Mouse (Mus musculus) liver, adult (tissue): ENCODE results near the gene Tmem115.

ENCODE experiments used
- GATA4 ChIP-seq: IDR thresholded peaks from 2 replicates; pipeline ENCODE4 v1.6.1; 2014; ENCODE audit warnings: mild to moderate bottlenecking, low read length; ENCODE audit not compliant: insufficient replicate concordance

Gene Tmem115

GRCm38 (mm10) chr9:107541474-107542351 lies 8.0 kb downstream of the Tmem115 start, which contains the start of the genes Cyb561d2 and Nprl2:
Gene Cyb561d2, minus strand, starts transcription at chr9:107542193.
Gene Nprl2, plus strand, starts transcription at chr9:107542226.
- TF ChIP-seq GATA4 = no peak

GRCm38 (mm10) chr9:107542352-107542686 lies 8.6 kb downstream of the Tmem115 start:
- no peak for TF ChIP-seq GATA4

GRCm38 (mm10) chr9:107542721-107543120 lies 9.0 kb downstream of the Tmem115 start:
- no peak for TF ChIP-seq GATA4

GRCm38 (mm10) chr9:107543299-107543698 lies 9.6 kb downstream of the Tmem115 start:
- no peak for TF ChIP-seq GATA4

GRCm38 (mm10) chr9:107544196-107544700 lies 10.5 kb downstream of the Tmem115 start:
- no peak for TF ChIP-seq GATA4

- no peak for TF ChIP-seq GATA4
Observed at GRCm38 (mm10) chr9:107544729-107545128, 11.0 kb downstream of the Tmem115 start.

GRCm38 (mm10) chr9:107545199-107545598 lies 11.5 kb downstream of the Tmem115 start:
- TF ChIP-seq GATA4 = no peak

- TF ChIP-seq GATA4 = no peak
Observed at GRCm38 (mm10) chr9:107545602-107546001, 11.9 kb downstream of the Tmem115 start.

GRCm38 (mm10) chr9:107547026-107547425 lies 13.3 kb downstream of the Tmem115 start, which contains the start of gene Zmynd10:
Gene Zmynd10, plus strand, starts transcription at chr9:107547298.
- TF ChIP-seq GATA4 = no peak

GRCm38 (mm10) chr9:107547957-107548356 lies 14.2 kb downstream of the Tmem115 start:
- TF ChIP-seq GATA4 = no peak

GRCm38 (mm10) chr9:107548820-107549219 lies 15.1 kb downstream of the Tmem115 start:
- TF ChIP-seq GATA4 = no peak

GRCm38 (mm10) chr9:107549297-107550074 lies 15.7 kb downstream of the Tmem115 start:
- no peak for TF ChIP-seq GATA4

GRCm38 (mm10) chr9:107550491-107551116 lies 16.9 kb downstream of the Tmem115 start:
- no peak for TF ChIP-seq GATA4

GRCm38 (mm10) chr9:107551117-107551889 lies 17.6 kb downstream of the Tmem115 start, which contains the start of gene Rassf1:
Gene Rassf1, plus strand, starts transcription at chr9:107551555.
- TF ChIP-seq GATA4 = no peak
